In genomic region chr8:110845821-110846404, GRCm38 (mm10) we compare ENCODE assay signal across 9 mouse cellular contexts. TPM values are rescaled to one million over a fixed set of nuclear protein-coding genes. Genes with fewer than 3 reads are reported as not detected.
A peak's percentile ranks its signal among the peaks of the same experiment; 100 is the strongest.
DNase-seq lines count a peak whose midpoint lies in the region; ATAC-seq and TF ChIP-seq lines count a peak whose summit lies in the region.
"Had no signal": no experiment of that assay in that cellular context is flagged by ENCODE, and none has a peak within 500 bp of the region (broad histone marks: within the 10 kb centered on the region; RNA-seq: fewer than 3 reads in every experiment).

No protein-coding gene starts in this region.

- H3K9me3 ChIP-seq in kidney, embryonic 14.5 days (ENCODE audit: control insufficient read depth, low read length), result no peaks in the 10 kb centered on the region
- no peaks in the 10 kb centered on the region for H3K9me3 ChIP-seq in G1E (replicated peaks)
- H3K9me3 ChIP-seq in forebrain, embryonic 13.5 days (replicated peaks), result no peaks in the 10 kb centered on the region
- H3K9me3 ChIP-seq in limb, embryonic 15.5 days, result no peaks in the 10 kb centered on the region
- no peaks in the 10 kb centered on the region for H3K9me3 ChIP-seq in stomach, embryonic 15.5 days

- H3K36me3 ChIP-seq in kidney, embryonic 14.5 days (ENCODE audit: control insufficient read depth, insufficient read depth, low read length), result peaks cover 48% of the 10 kb centered on the region
- peaks cover 61% of the 10 kb centered on the region for H3K36me3 ChIP-seq in G1E (replicated peaks)
- H3K36me3 ChIP-seq in forebrain, embryonic 13.5 days (ENCODE audit: poor library complexity, severe bottlenecking), result peaks cover 53% of the 10 kb centered on the region
- peaks cover 46% of the 10 kb centered on the region for H3K36me3 ChIP-seq in limb, embryonic 15.5 days
- H3K36me3 ChIP-seq in stomach, embryonic 15.5 days, result peaks cover 20% of the 10 kb centered on the region

- TF ChIP-seq CTCF in G1E (IDR thresholded peaks at IDR 0.05; ENCODE audit: low read depth, low read length), result no peak

- peak overlapping the region; percentile 82 for H3K4me2 ChIP-seq in kidney, embryonic 14.5 days (replicated peaks; ENCODE audit: low read depth, low read length)
- peak overlapping the region; percentile 86 for H3K4me2 ChIP-seq in forebrain, embryonic 13.5 days
- peak overlapping the region; percentile 63 for H3K4me2 ChIP-seq in limb, embryonic 15.5 days
- peak overlapping the region; percentile 73 for H3K4me2 ChIP-seq in stomach, embryonic 15.5 days

- H3K27me3 ChIP-seq in kidney, embryonic 14.5 days (ENCODE audit: control insufficient read depth, insufficient read depth, low read length), result no peaks in the 10 kb centered on the region
- H3K27me3 ChIP-seq in G1E (ENCODE audit: insufficient read depth, low read length), result no peaks in the 10 kb centered on the region
- no peaks in the 10 kb centered on the region for H3K27me3 ChIP-seq in forebrain, embryonic 13.5 days
- no peaks in the 10 kb centered on the region for H3K27me3 ChIP-seq in limb, embryonic 15.5 days
- H3K27me3 ChIP-seq in stomach, embryonic 15.5 days (replicated peaks), result no peaks in the 10 kb centered on the region

- H3K9ac ChIP-seq in kidney, embryonic 14.5 days (ENCODE audit: low read depth, low read length), result peak overlapping the region; percentile 94
- peak overlapping the region; percentile 97 for H3K9ac ChIP-seq in forebrain, embryonic 13.5 days
- H3K9ac ChIP-seq in limb, embryonic 15.5 days, result peak overlapping the region; percentile 85
- peak overlapping the region; percentile 79 for H3K9ac ChIP-seq in stomach, embryonic 15.5 days

- H3K27ac ChIP-seq in kidney, embryonic 14.5 days (ENCODE audit: low read depth, low read length), result peak overlapping the region; percentile 94
- peak overlapping the region; percentile 88 for H3K27ac ChIP-seq in forebrain, embryonic 13.5 days
- peak overlapping the region; percentile 93 for H3K27ac ChIP-seq in limb, embryonic 15.5 days
- peak overlapping the region; percentile 86 for H3K27ac ChIP-seq in stomach, embryonic 15.5 days

- 4% methylated on average over 17 of the region's 17 CpGs for WGBS in kidney, embryonic 14.5 days
- 13% methylated on average over 17 of the region's 17 CpGs for WGBS in forebrain, embryonic 13.5 days
- WGBS in limb, embryonic 15.5 days, result 5% methylated on average over 17 of the region's 17 CpGs
- WGBS in stomach, embryonic 15.5 days, result 4% methylated on average over 17 of the region's 17 CpGs

- no peak for DNase-seq in kidney, adult 8-10 months
- DNase-seq in G1E (ENCODE audit: low spot score), result peak; percentile 11
- DNase-seq in cerebellum, adult 11-12 months, result no peak

- peaks cover 18% of the 10 kb centered on the region for H3K4me1 ChIP-seq in kidney, embryonic 14.5 days (ENCODE audit: control insufficient read depth, insufficient read depth, low read length)
- H3K4me1 ChIP-seq in G1E (ENCODE audit: insufficient read depth, low read depth, low read length), result peaks cover 42% of the 10 kb centered on the region
- H3K4me1 ChIP-seq in forebrain, embryonic 13.5 days, result peaks cover 31% of the 10 kb centered on the region
- H3K4me1 ChIP-seq in limb, embryonic 15.5 days, result peaks cover 12% of the 10 kb centered on the region
- peaks cover 12% of the 10 kb centered on the region for H3K4me1 ChIP-seq in stomach, embryonic 15.5 days

- 0 out of 2 replicates have a peak, but pooled peaks have one; percentile 7 for ATAC-seq in kidney, embryonic 14.5 days (ENCODE audit: low FRiP score, low TSS enrichment)
- ATAC-seq in G1E (ENCODE audit: extremely low read depth, insufficient number of reproducible peaks, low FRiP score, poor library complexity, severe bottlenecking), result 0 out of 2 replicates have a peak, but pooled peaks have one; percentile 7
- no peak; the same call in 1 of the 2 replicates for ATAC-seq in forebrain, embryonic 13.5 days
- ATAC-seq in limb, embryonic 15.5 days (ENCODE audit: insufficient number of reproducible peaks, low FRiP score, low TSS enrichment, low read depth), result no peak
- no peak for ATAC-seq in stomach, embryonic 15.5 days (ENCODE audit: insufficient read depth, low FRiP score, low read depth)
- no peak for ATAC-seq in frontal cortex, adult (ENCODE audit: low TSS enrichment)

- peak overlapping the region; percentile 92 for H3K4me3 ChIP-seq in kidney, embryonic 14.5 days (ENCODE audit: low read length)
- peak overlapping the region; percentile 94 for H3K4me3 ChIP-seq in G1E (ENCODE audit: low read depth, low read length)
- peak overlapping the region; percentile 92 for H3K4me3 ChIP-seq in forebrain, embryonic 13.5 days
- H3K4me3 ChIP-seq in limb, embryonic 15.5 days, result peak overlapping the region; percentile 75
- peak overlapping the region; percentile 78 for H3K4me3 ChIP-seq in stomach, embryonic 15.5 days (replicated peaks)

RNA-seq across cellular contexts. Expression of gene Cog4, which starts 0.5 kb away (rescaled TPM):
- polyA plus RNA-seq in kidney, embryonic 14.5 days (2014; fragmentation: Nextera tagmentation; extraction: Ambion mirVana), result 40.4 and 69.3 TPM in 2 replicates
- total RNA-seq in G1E (2014; fragmentation: Nextera tagmentation) (24.1 and 32.8 TPM in 2 replicates), G1E (2017) (45.6 and 46.3 TPM in 2 replicates)
- polyA plus RNA-seq in G1E (2012), result 17.7 and 20.2 TPM in 2 replicates
- 61.4 and 62.1 TPM in 2 replicates for polyA plus RNA-seq in forebrain, embryonic 13.5 days (2015; fragmentation: Nextera tagmentation; extraction: Ambion mirVana)
- polyA plus RNA-seq in limb, embryonic 15.5 days (2015; fragmentation: Nextera tagmentation; extraction: Ambion mirVana), result 77.7 and 77.8 TPM in 2 replicates
- 65.0 and 73.1 TPM in 2 replicates for polyA plus RNA-seq in stomach, embryonic 15.5 days (2015; fragmentation: Nextera tagmentation; extraction: Ambion mirVana)

RNA-seq across cellular contexts. Expression of gene Sf3b3, which starts 0.7 kb away (rescaled TPM):
- 96.9 and 180 TPM in 2 replicates for polyA plus RNA-seq in kidney, embryonic 14.5 days (2014; fragmentation: Nextera tagmentation; extraction: Ambion mirVana)
- total RNA-seq in G1E (2014; fragmentation: Nextera tagmentation) (173 and 176 TPM in 2 replicates), G1E (2017) (192 and 201 TPM in 2 replicates)
- polyA plus RNA-seq in G1E (2012), result 10.1 and 13.6 TPM in 2 replicates
- 136 and 153 TPM in 2 replicates for polyA plus RNA-seq in forebrain, embryonic 13.5 days (2015; fragmentation: Nextera tagmentation; extraction: Ambion mirVana)
- 125 and 127 TPM in 2 replicates for polyA plus RNA-seq in limb, embryonic 15.5 days (2015; fragmentation: Nextera tagmentation; extraction: Ambion mirVana)
- polyA plus RNA-seq in stomach, embryonic 15.5 days (2015; fragmentation: Nextera tagmentation; extraction: Ambion mirVana), result 122 and 127 TPM in 2 replicates

RNA-seq across cellular contexts. Expression of gene Il34, which starts 40.2 kb away (rescaled TPM):
- polyA plus RNA-seq in kidney, embryonic 14.5 days (2014; fragmentation: Nextera tagmentation; extraction: Ambion mirVana), result 0.50 and 1.7 TPM in 2 replicates
- total RNA-seq in G1E (2014; fragmentation: Nextera tagmentation) (not detected in 2 replicates), G1E (2017) (not detected in 2 replicates)
- polyA plus RNA-seq in G1E (2012), result not detected in 2 replicates
- 1.2 and 1.3 TPM in 2 replicates for polyA plus RNA-seq in forebrain, embryonic 13.5 days (2015; fragmentation: Nextera tagmentation; extraction: Ambion mirVana)
- 5.0 and 5.3 TPM in 2 replicates for polyA plus RNA-seq in limb, embryonic 15.5 days (2015; fragmentation: Nextera tagmentation; extraction: Ambion mirVana)
- 3.2 and 3.4 TPM in 2 replicates for polyA plus RNA-seq in stomach, embryonic 15.5 days (2015; fragmentation: Nextera tagmentation; extraction: Ambion mirVana)
- total RNA-seq: common myeloid progenitor, adult 5-6 weeks had no signal

RNA-seq across cellular contexts. Expression of gene Fuk, which starts 56.4 kb away (rescaled TPM):
- 7.1 and 10.4 TPM in 2 replicates for polyA plus RNA-seq in kidney, embryonic 14.5 days (2014; fragmentation: Nextera tagmentation; extraction: Ambion mirVana)
- total RNA-seq in G1E (2014; fragmentation: Nextera tagmentation), result 6.8 and 7.1 TPM in 2 replicates
- total RNA-seq in G1E (2017), result 8.9 and 9.8 TPM in 2 replicates
- 15.6 and 17.5 TPM in 2 replicates for polyA plus RNA-seq in G1E (2012)
- polyA plus RNA-seq in forebrain, embryonic 13.5 days (2015; fragmentation: Nextera tagmentation; extraction: Ambion mirVana), result 8.8 and 10.3 TPM in 2 replicates
- 10.9 and 12.2 TPM in 2 replicates for polyA plus RNA-seq in limb, embryonic 15.5 days (2015; fragmentation: Nextera tagmentation; extraction: Ambion mirVana)
- 10.6 and 11.4 TPM in 2 replicates for polyA plus RNA-seq in stomach, embryonic 15.5 days (2015; fragmentation: Nextera tagmentation; extraction: Ambion mirVana)

Comparison
In these comparisons a context has a peak if more than half of its experiments do, and no peak if none do; other contexts are left out.
1. ATAC-seq: peak in kidney, embryonic 14.5 days (single experiment) and G1E (single experiment); none in forebrain, embryonic 13.5 days (single experiment), limb, embryonic 15.5 days (single experiment), stomach, embryonic 15.5 days (single experiment) and frontal cortex, adult (single experiment).
2. Peak in every context shown above with its lines, with median percentiles within 50 percentile points of each other: H3K27ac ChIP-seq, H3K4me2 ChIP-seq, H3K4me3 ChIP-seq and H3K9ac ChIP-seq.